Mouse (Mus musculus) heart, adult 2 months (tissue): ENCODE measurements around the gene Btf3.

Experiments
- CTCF ChIP-seq: fragments of 200-600 bp; IDR thresholded peaks from 2 replicates; pipeline ENCODE4 v1.8.1; 2022; ENCODE audit warnings: antibody characterized with exemption, mild to moderate bottlenecking, moderate library complexity
- EP300 ChIP-seq: fragments of 200-500 bp; IDR thresholded peaks from 2 replicates; pipeline ENCODE4 v1.6.1; 2011; ENCODE audit warnings: low read depth, low read length, control low read depth; ENCODE audit not compliant: insufficient read depth
- POLR2A ChIP-seq: fragments of 200-500 bp; IDR thresholded peaks from 2 replicates; pipeline ENCODE4 v1.6.1; 2011; ENCODE audit warnings: mild to moderate bottlenecking, low read depth, low read length, control low read depth; ENCODE audit not compliant: insufficient read depth

GRCm38 (mm10) chr13:98355559-98356111, 38.8 kb upstream of the Btf3 start:
- no peak for TF ChIP-seq CTCF
- no peak for TF ChIP-seq POLR2A
- TF ChIP-seq EP300: no peak
